Mouse (Mus musculus) spleen, postnatal 0 days (tissue): ENCODE results near the gene Sppl2a. TPM values are rescaled to one million over a fixed set of nuclear protein-coding genes. Genes with fewer than 3 reads are reported as not detected.

Experiments used
- polyA plus RNA-seq: library from polyadenylated mRNA; unstranded; fragments of >200 nt; fragmentation: Nextera tagmentation; extraction: Ambion mirVana; gene quantifications from 2 replicates; pipeline ENCODE4 v1.2.1, GENCODE M21; 2015

Gene Sppl2a
- polyA plus RNA-seq: 27.2 and 29.6 TPM in 2 replicates

GRCm38 (mm10) chr2:126932897-126933641, at the start of gene Sppl2a:
Gene Sppl2a, minus strand, starts transcription at chr2:126933235.

GRCm38 (mm10) chr2:126875871-126876796, 56.9 kb downstream of the Sppl2a start, which contains the start of gene Trpm7:
Gene Trpm7, minus strand, starts transcription at chr2:126876230.

Other genes with a start within 250 kb of the Sppl2a start
- gene Usp8, start 225.9 kb downstream of the Sppl2a start, polyA plus RNA-seq: 16.8 and 18.1 TPM in 2 replicates
- gene Usp50, start 149.8 kb downstream of the Sppl2a start, polyA plus RNA-seq: 2.0 and 2.6 TPM in 2 replicates
- gene Trpm7, start 57.0 kb downstream of the Sppl2a start, polyA plus RNA-seq: 29.3 and 31.1 TPM in 2 replicates
- gene Ap4e1, start 75.5 kb upstream of the Sppl2a start, polyA plus RNA-seq: 4.5 and 6.1 TPM in 2 replicates
- 76.3 and 81.5 TPM in 2 replicates for gene Blvra, start 137.4 kb upstream of the Sppl2a start, polyA plus RNA-seq
- 53.2 and 59.3 TPM in 2 replicates for gene Ncaph, start 200.7 kb upstream of the Sppl2a start, polyA plus RNA-seq
- 31.3 and 32.7 TPM in 2 replicates for gene Itpripl1, start 210.2 kb upstream of the Sppl2a start, polyA plus RNA-seq